Mouse (Mus musculus) gastrocnemius, postnatal 10 days (tissue): ENCODE measurements around the gene Cnpy3. TPM values are rescaled to one million over a fixed set of nuclear protein-coding genes. Genes with fewer than 3 reads are reported as not detected.

ENCODE experiments used
- total RNA-seq, 2 experiments: library from RNA; stranded (reverse); gene quantifications; 2 replicates each; pipeline ENCODE4 v1.2.3; 2021

The Cnpy3 gene
- total RNA-seq, 2 experiments from 2014 or later: 18.8 to 20.5 TPM

Other genes with a start within 250 kb of the Cnpy3 start
- 10 to 100 TPM; 11.3 to 11.5 TPM for gene Cul9, start 205.8 kb downstream of the Cnpy3 start, total RNA-seq
- gene Srf, start 196.0 kb downstream of the Cnpy3 start, total RNA-seq: 10 to 100 TPM; 66.9 to 75.5 TPM
- gene Ptk7, start 122.7 kb downstream of the Cnpy3 start, total RNA-seq: 10 to 100 TPM; 12.6 to 19.3 TPM
- 10 to 100 TPM; 18.7 to 19.5 TPM for gene Klc4, start 106.2 kb downstream of the Cnpy3 start, total RNA-seq
- 100 to 1,000 TPM; 101 to 117 TPM for gene Mrpl2, start 106.0 kb downstream of the Cnpy3 start, total RNA-seq
- 10 to 100 TPM; 39.8 to 50.5 TPM for gene Cul7, start 101.9 kb downstream of the Cnpy3 start, total RNA-seq
- gene Rrp36, start 77.9 kb downstream of the Cnpy3 start, total RNA-seq: 10 to 100 TPM; 12.8 to 18.2 TPM
- 10 to 100 TPM; 70.0 to 81.0 TPM for gene Mea1, start 73.4 kb downstream of the Cnpy3 start, total RNA-seq
- gene Klhdc3, start 71.3 kb downstream of the Cnpy3 start, total RNA-seq: 100 to 1,000 TPM; 183 to 187 TPM
- gene Ppp2r5d, start 47.1 kb downstream of the Cnpy3 start, total RNA-seq: 10 to 100 TPM; 37.0 to 40.6 TPM
- 10 to 100 TPM; 10.7 to 13.3 TPM for gene Pex6, start 40.8 kb downstream of the Cnpy3 start, total RNA-seq
- under 1 TPM; 0.38 to 0.68 TPM for gene Gnmt, start 23.0 kb downstream of the Cnpy3 start, total RNA-seq
- gene Ptcra, start 11.5 kb upstream of the Cnpy3 start, total RNA-seq: under 1 TPM in 1 of 2 experiments, not detected in 1; 0.19 TPM
- 10 to 100 TPM; 45.1 to 47.5 TPM for gene 2310039H08Rik, start 20.4 kb upstream of the Cnpy3 start, total RNA-seq
- gene Rpl7l1, start 30.5 kb upstream of the Cnpy3 start, total RNA-seq: 10 to 100 TPM; 59.4 to 70.8 TPM
- gene Bicral, start 106.3 kb upstream of the Cnpy3 start, total RNA-seq: 10 to 100 TPM in 1 of 2 experiments, 1 to 10 TPM in 1; 8.7 to 15.1 TPM
- 10 to 100 TPM; 15.4 to 17.7 TPM for gene Tbcc, start 138.5 kb upstream of the Cnpy3 start, total RNA-seq
- gene Prph2, start 158.2 kb upstream of the Cnpy3 start, total RNA-seq: not detected